Mouse (Mus musculus) brain, embryonic 14.5 days (tissue): ENCODE data around the gene Ints11.

Source experiments
- CTCF ChIP-seq: fragments of 200-500 bp; IDR thresholded peaks from 2 replicates; pipeline ENCODE4 v1.5.1; 2012; ENCODE audit warnings: inconsistent platforms, mild to moderate bottlenecking, moderate library complexity, borderline replicate concordance; ENCODE audit not compliant: insufficient read depth, insufficient read length; ENCODE audit errors: extremely low read depth
- POLR2A ChIP-seq: fragments of 200-500 bp; IDR thresholded peaks from 2 replicates; pipeline ENCODE4 v1.6.1; 2012; ENCODE audit warnings: mild to moderate bottlenecking, inconsistent platforms, borderline replicate concordance; ENCODE audit not compliant: poor library complexity, insufficient read depth, insufficient read length, severe bottlenecking; ENCODE audit errors: extremely low read depth

GRCm38 (mm10) chr4:155841651-155842270, 27.6 kb upstream of the Ints11 start:
- no peak for TF ChIP-seq CTCF
- no peak for TF ChIP-seq POLR2A
